Mouse (Mus musculus): Measurements from ENCODE around the gene Hyls1. TPM values are rescaled to one million over a fixed set of nuclear protein-coding genes. Genes with fewer than 3 reads are reported as not detected.
"Not testable (repeated sequence)": the region's sequence is repeated elsewhere in the genome, so short reads cannot be mapped to it uniquely, and the experiment has no call there.

Hyls1 gene
- 10 to 100 TPM; 12.5 to 14.6 TPM for total RNA-seq (2021)
- long read RNA-seq, transcript Hyls1-201 (4 exons, 1,973 nt): major isoform, 11 of 11 reads
- long read RNA-seq, partial matches to known transcripts: 0 of 11 reads
- long read RNA-seq, other reads (novel, unspliced or antisense): 0 of 11 reads

DNA sequence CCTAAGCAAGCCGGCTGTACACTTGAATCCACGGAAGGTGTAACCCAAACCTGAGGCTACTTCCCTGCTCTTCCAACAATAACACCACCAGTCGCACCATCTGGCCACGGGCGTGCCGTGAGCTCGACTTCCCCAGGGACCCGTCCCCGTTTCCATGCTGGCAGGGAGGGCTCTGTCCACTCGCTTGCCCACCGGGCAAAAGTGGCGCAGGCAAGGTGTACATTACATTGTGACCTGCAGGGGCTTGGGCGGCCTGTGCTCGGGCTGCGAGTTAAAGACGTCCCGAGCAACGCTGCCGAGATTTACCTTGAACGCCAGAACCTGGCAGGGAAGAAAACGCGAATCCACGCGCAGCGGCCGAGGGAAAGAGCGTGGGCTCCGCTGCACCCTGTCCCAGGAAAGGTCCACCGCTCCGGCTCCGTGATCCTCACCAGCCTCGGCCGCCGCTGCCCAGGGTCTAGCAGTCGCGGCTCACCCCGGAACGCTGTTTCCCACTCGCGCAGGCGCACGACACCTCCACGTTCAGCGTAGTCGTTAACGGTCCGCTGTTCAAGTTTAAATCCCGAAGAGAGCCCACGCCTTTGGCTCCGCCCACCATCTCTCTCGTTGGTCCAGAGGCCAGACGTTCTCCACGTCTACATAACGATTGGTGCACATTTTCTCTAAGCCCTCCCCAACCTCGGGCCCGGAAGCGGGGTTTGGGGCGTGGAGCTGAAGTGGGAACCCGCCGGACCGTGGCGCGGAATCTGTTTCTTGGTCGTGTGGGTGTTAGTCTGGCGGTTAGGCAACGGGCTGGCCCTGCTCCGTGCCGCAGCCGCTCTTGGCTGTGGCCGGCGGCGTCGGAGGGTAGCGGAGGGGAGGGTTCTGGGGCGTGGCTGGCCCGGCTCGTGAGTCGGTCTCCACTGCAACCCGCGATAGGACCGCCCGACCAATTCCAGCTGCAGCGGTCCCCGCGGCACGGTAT, at the start of gene Hyls1, which contains the start of gene Pate2:
Gene Hyls1, minus strand, starts transcription at position 828 of the 964 bp plus-strand sequence.
Gene Pate2, plus strand, starts transcription at position 714 of the 964 bp plus-strand sequence.
- DNase-seq (ENCODE audit: low spot score in 2 of 2): peak; percentile 85 to 90

GRCm38 (mm10) chr9:35616784-35617183, 46.6 kb upstream of the Hyls1 start:
- DNase-seq (ENCODE audit: low spot score in 2 of 2): not testable (repeated sequence)

DNA sequence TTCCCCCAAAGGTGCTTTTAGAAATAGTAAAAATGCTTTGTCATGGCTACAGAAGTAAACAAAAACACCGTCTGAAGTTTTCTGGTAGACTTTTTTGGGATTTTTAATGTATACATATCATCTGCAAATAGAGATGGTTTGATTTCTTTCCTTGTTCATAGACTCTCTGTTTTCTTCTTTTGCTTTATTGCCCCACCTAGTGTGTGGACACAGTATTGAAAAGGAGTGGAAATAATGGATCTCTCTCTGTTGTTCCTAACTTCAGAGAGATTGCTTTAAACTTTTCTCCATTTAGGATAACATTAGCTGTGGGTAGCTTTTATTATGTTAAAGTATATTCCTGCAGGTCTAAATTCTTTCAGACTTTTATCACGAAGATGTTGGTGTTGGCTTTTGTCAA, 43.8 kb upstream of the Hyls1 start:
- no peak for DNase-seq (ENCODE audit: low spot score in 2 of 2)

DNA sequence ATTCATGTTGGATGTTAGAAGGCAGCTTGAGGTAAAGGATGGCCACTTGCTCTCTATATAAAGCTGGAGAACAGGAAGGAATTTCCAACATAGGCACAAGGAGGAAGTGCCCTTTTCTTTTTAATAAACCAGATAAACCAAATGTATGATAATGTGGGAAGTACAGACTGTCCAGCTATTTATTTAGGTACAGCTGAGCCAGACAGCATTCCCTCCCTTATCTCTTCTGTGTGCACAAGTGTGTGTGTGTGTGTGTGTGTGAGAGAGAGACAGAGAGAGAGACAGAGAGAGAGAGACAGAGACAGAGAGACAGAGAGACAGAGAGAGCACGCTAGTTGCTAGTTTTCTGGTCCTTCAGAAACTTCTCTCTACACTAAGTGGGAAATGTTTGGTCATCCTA, 41.6 kb upstream of the Hyls1 start, which contains the start of gene Pate4:
Gene Pate4, minus strand, starts transcription at position 101 of the 400 bp plus-strand sequence.
- no peak for DNase-seq (ENCODE audit: low spot score in 2 of 2)

- no peak for DNase-seq (ENCODE audit: low spot score in 2 of 2)
These were observed 37.6 kb upstream of the Hyls1 start for GRCm38 (mm10) chr9:35607647-35608405.

DNA sequence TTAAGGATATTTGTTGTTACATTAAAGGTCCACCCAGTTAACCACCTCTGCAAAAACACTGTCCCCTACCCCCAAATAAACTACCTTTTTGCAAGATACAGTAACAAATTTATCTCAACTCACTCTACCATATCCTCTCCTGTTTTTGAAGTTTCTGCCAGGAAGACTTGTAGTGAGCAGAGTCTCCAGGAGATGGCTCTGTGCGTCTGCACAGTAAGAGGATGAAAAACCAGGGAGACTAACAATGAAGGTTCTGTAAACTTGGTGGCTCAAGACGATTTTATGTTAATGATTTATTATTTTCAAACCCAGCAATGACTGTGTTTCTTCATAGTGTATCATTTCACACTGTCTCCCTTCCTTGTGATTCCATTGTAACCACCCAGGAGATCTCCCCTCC, 22.7 kb upstream of the Hyls1 start:
- peak; percentile 36 to 57 for DNase-seq (ENCODE audit: low spot score in 2 of 2)

GRCm38 (mm10) chr9:35587674-35588073, 17.5 kb upstream of the Hyls1 start:
- no peak for DNase-seq (ENCODE audit: low spot score in 2 of 2)

DNA sequence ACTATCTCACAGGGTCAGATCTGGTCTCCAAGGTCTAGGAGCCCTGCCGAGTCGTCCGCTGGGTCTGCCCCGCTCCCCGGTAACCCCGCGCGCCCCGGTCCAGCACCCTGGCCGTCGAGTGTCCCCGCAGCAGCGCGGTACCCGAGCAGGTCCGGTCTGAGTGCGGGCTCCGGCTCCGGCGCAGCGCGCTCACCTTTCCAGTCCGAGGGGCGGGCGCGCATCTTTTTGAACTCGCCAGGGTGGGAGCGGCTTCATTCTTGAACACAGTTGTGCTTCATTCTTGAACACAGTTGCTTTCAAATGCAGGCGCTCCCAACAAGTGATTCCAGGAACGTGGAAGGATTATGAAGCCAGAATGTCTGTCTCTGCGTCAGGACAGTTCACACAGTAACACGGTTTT, 4.2 kb upstream of the Hyls1 start:
- no peak for DNase-seq (ENCODE audit: low spot score in 2 of 2)

DNA sequence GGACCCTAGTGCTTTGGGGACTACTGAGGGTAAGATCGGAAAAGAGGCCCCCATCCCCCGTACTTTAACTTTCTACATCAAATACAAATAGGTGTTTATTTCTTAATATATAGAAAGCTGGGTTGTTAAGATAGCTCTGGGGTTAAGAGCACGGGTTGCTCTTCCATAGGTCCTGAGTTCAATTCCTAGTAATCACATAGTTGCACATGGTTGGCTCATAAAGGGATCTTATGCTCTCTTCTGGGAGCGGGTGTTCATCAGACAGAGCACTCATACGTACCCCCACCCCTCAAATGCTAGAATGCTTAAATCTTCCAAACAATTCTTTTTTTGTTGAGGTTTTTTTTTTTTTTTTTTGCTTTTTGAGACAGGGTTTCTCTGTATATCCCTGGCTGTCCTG, 465 bp upstream of the Hyls1 start:
- DNase-seq (ENCODE audit: low spot score in 2 of 2): no peak

- no peak for DNase-seq (ENCODE audit: low spot score in 2 of 2)
These were observed 2.2 kb downstream of the Hyls1 start for GRCm38 (mm10) chr9:35567995-35568394.

- peak in 1 of 2 experiments; percentile 7 for DNase-seq (ENCODE audit: low spot score in 2 of 2)
These were observed 5.5 kb downstream of the Hyls1 start for GRCm38 (mm10) chr9:35564536-35565240.

DNA sequence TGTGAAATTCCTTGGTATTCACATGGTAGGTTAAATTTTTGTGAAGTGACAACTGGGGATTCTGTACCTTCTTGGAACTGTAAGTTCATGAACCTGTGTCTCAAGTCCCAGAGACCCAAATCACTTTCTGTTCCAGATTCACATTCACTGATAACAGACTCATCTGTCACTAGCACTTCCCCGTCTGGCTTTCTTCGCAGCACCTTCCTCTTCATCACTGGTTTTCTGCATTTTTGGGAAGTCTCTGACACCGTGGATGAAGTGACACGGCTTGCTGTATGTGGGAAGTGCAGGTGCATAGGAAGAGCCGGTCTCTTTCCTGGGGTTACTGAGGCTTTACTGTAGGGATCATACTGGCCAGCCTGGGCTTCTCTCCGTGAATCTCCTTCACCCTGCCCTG, 8.6 kb downstream of the Hyls1 start:
- peak in 1 of 2 experiments; percentile 8 for DNase-seq (ENCODE audit: low spot score in 2 of 2)

DNA sequence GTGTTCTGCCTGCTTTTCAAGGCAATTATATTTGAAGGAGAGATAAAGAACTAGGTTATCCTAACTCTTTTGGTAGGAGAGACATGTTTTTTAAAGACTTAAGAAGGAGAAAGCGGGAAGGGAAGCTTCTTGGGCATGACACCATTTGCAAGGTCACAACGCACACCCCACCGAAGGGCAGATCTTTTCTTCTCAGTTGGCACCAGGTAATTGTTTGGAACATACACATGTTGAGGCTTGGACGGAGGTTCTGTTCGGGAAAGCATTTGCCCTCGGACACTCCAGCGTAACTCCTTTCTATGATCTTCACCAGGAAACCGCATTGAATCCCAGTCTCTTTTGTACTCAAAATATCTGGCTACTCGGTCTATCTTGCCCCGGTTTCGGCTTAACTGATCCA, 9.1 kb downstream of the Hyls1 start:
- DNase-seq (ENCODE audit: low spot score in 2 of 2): peak in 1 of 2 experiments; percentile 8

GRCm38 (mm10) chr9:35559009-35559890, 10.9 kb downstream of the Hyls1 start:
- peak; percentile 80 to 86 for DNase-seq (ENCODE audit: low spot score in 2 of 2)

GRCm38 (mm10) chr9:35558257-35559008, 11.8 kb downstream of the Hyls1 start, which contains the start of the genes Ddx25 and Pus3:
Gene Ddx25 (minus strand): TSS chr9:35558528.
Gene Pus3 (plus strand): TSS chr9:35558595.
- DNase-seq (ENCODE audit: low spot score in 2 of 2): peak; percentile 72 to 86

DNA sequence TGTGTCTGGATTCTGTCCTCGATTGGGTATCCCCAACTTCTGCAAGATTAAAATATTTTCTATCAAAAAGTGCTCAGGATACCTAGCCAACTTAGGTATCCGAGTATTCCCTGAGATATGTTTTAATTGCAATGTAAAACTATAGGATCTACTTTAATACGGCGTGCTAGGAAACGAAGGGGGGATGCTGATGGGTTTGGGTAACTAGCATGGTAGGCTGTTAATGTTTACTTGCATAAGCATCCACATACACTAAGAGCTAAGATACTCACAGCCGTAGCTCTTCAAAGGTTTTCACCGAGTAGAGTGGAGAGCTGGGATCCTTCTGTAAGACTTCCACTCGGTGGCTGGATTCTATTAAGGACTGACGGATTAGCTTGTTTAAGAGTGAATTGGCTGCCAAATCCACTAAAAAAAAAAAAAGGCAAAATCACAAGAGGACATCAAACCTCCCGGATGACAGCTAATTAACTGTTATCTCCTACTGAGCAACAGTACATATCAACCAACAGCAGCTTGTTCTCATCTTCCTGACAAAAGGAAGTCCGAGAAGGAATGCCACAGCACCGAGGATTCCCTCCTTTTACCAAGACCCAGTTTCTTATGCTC, 13.6 kb downstream of the Hyls1 start:
- DNase-seq (ENCODE audit: low spot score in 2 of 2): peak in 1 of 2 experiments; percentile 7

- DNase-seq (ENCODE audit: low spot score in 2 of 2): no peak
These were observed 21.7 kb downstream of the Hyls1 start for GRCm38 (mm10) chr9:35548455-35548854.

- DNase-seq (ENCODE audit: low spot score in 2 of 2): no peak
These were observed 23.5 kb downstream of the Hyls1 start for GRCm38 (mm10) chr9:35546745-35547144.

DNA sequence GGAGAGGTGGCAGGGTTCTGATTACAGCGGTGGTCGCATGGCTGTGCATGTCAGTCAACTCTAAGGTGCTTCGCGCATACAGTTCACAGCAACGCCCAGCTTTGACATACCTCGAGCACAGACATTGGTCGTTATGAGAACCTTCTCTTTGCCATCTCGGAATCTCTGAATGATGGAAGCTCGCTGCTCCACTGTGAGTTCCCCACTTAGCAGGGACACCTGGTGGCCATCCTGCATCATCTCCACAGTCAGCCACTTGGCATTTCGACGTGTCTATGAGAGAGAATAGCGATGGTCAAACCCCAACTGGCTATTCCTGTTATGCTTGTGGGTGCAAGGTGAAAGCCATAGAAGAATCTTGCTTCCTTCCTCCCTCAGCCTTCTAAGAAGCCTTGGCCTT, 24.5 kb downstream of the Hyls1 start:
- DNase-seq (ENCODE audit: low spot score in 2 of 2): no peak

All from layer of hippocampus, postnatal 10 days (tissue).